Mouse (Mus musculus): ENCODE data around the gene Pcdh9.

Pcdh9 gene

GRCm38 (mm10) chr14:93061824-93062620, 828.5 kb downstream of the Pcdh9 start:
- no peak for DNase-seq (ENCODE audit: inconsistent age in 2 of 2, low spot score in 1 of 2)

GRCm38 (mm10) chr14:93058799-93059198, 831.7 kb downstream of the Pcdh9 start:
- DNase-seq (ENCODE audit: inconsistent age in 2 of 2, low spot score in 1 of 2) = no peak

- DNase-seq (ENCODE audit: inconsistent age in 2 of 2, low spot score in 1 of 2) = no peak
Measured at GRCm38 (mm10) chr14:93055997-93056396, 834.5 kb downstream of the Pcdh9 start.

- DNase-seq (ENCODE audit: inconsistent age in 2 of 2, low spot score in 1 of 2) = no peak
Measured at GRCm38 (mm10) chr14:93040591-93040990, 849.9 kb downstream of the Pcdh9 start.

- no peak for DNase-seq (ENCODE audit: inconsistent age in 2 of 2, low spot score in 1 of 2)
Measured at GRCm38 (mm10) chr14:93039326-93040221, 850.9 kb downstream of the Pcdh9 start.

- no peak for DNase-seq (ENCODE audit: inconsistent age in 2 of 2, low spot score in 1 of 2)
Measured at GRCm38 (mm10) chr14:93009147-93010064, 881.1 kb downstream of the Pcdh9 start.
